Mouse (Mus musculus) liver, embryonic 16.5 days (tissue): Measurements from ENCODE around the gene Dapk3. TPM values are rescaled to one million over a fixed set of nuclear protein-coding genes. Genes with fewer than 3 reads are reported as not detected.
"Not testable (repeated sequence)": the region's sequence is repeated elsewhere in the genome, so short reads cannot be mapped to it uniquely, and the experiment has no call there.

Source experiments
- ATAC-seq: fragments of 200-750 bp; cut with Nextera tagmentation; 2 replicates; pipeline ENCODE4 v1.8.0; 2017; ENCODE audit warnings: low read depth, mild to moderate bottlenecking, moderate number of reproducible peaks, moderate library complexity
- H3K27ac ChIP-seq: fragments of 300-500 bp; sonication (generic); 2 replicates; pipeline ENCODE4 v1.5.1; 2014; ENCODE audit warnings: mild to moderate bottlenecking, low read length
- H3K27me3 ChIP-seq: fragments of 300-500 bp; sonication (generic); 2 replicates; pipeline ENCODE4 v1.6.1; 2014; ENCODE audit warnings: low read depth, low read length, mixed read lengths; ENCODE audit not compliant: control insufficient read depth, insufficient read depth
- H3K36me3 ChIP-seq: fragments of 300-500 bp; sonication (generic); 2 replicates; pipeline ENCODE4 v1.6.1; 2014; ENCODE audit warnings: mild to moderate bottlenecking; ENCODE audit not compliant: control insufficient read depth, insufficient read depth
- H3K4me1 ChIP-seq: fragments of 300-500 bp; sonication (generic); 2 replicates; pipeline ENCODE4 v1.6.1; 2014; ENCODE audit warnings: low read depth, low read length, mixed read lengths; ENCODE audit not compliant: control insufficient read depth
- H3K4me2 ChIP-seq: fragments of 300-500 bp; sonication (generic); 2 replicates; pipeline ENCODE4 v1.6.1; 2014; ENCODE audit warnings: low read depth, low read length, mixed read lengths
- H3K4me3 ChIP-seq: fragments of 300-500 bp; sonication (generic); 2 replicates; pipeline ENCODE4 v1.5.1; 2014; ENCODE audit warnings: low read depth, mild to moderate bottlenecking, low read length
- H3K9ac ChIP-seq: fragments of 300-500 bp; sonication (generic); 2 replicates; pipeline ENCODE4 v1.6.1; 2014; ENCODE audit warnings: low read depth, low read length
- H3K9me3 ChIP-seq: fragments of 300-500 bp; sonication (generic); replicated peaks from 2 replicates; pipeline ENCODE4 v1.6.1; 2016; ENCODE audit warnings: low read length; ENCODE audit not compliant: control insufficient read depth
- WGBS: fragments of 180-500 bp; shearing (Covaris S2); extraction: QIAGEN DNeasy Blood & Tissue Kit; methylation state at CpG from one replicate; pipeline ENCODE4 v1.1.7; 2014; ENCODE audit not compliant: insufficient replicate concordance; 5-methylcytosine and 5-hydroxymethylcytosine counted together
- polyA plus RNA-seq: library from polyadenylated mRNA; unstranded; fragments of >200 nt; fragmentation: Nextera tagmentation; extraction: Ambion mirVana; gene quantifications from 2 replicates; pipeline ENCODE4 v1.2.1, GENCODE M21; 2015

Gene Dapk3
- polyA plus RNA-seq, 1 experiment from 2014 or later = 12.2 TPM

DNA sequence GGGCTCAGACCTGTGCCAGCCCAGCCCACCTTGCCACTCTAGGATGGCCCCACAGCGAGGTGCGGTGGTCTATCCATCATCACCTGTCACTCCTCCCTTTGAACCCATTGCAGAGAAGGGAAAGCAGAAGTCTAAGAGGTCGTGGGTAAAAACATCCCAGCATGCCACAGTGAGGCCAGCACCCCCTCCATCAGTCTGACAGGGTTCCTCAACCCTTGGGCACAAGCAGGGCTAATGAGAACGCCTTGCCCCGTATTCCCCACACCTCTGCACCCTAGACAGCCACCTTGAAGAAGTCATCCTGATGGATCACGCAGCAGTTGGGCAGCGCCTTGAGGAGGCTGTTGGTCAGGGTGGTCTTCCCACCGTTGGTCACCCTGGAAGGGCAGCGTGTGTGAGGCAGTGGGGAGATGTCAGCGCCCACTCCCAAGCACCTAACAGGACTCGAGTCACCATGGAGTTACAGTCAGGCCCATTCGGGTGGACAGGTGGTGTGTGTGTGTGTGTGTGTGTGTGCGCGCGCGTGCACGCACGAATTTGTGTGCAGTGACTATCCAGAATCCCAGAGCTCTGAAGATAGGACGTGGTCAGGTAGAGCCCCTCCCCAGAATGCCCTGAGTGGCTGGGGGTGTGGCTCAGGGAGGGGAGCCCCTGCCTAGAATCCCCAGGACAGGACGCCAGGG is 17.9 kb downstream of the Dapk3 start:
- Histone ChIP-seq H3K4me1 (peaks cover 10% of the 10 kb centered on the region), H3K9me3 (no peaks in the 10 kb centered on the region), H3K27ac (no peak overlapping the region), H3K36me3 (no peaks in the 10 kb centered on the region), H3K9ac (no peak overlapping the region), H3K4me3 (no peak overlapping the region), H3K27me3 (peaks cover 30% of the 10 kb centered on the region), H3K4me2 (no peak overlapping the region)
- ATAC-seq = no peak
- 63% methylated on average over 20 of the region's 20 CpGs for WGBS

DNA sequence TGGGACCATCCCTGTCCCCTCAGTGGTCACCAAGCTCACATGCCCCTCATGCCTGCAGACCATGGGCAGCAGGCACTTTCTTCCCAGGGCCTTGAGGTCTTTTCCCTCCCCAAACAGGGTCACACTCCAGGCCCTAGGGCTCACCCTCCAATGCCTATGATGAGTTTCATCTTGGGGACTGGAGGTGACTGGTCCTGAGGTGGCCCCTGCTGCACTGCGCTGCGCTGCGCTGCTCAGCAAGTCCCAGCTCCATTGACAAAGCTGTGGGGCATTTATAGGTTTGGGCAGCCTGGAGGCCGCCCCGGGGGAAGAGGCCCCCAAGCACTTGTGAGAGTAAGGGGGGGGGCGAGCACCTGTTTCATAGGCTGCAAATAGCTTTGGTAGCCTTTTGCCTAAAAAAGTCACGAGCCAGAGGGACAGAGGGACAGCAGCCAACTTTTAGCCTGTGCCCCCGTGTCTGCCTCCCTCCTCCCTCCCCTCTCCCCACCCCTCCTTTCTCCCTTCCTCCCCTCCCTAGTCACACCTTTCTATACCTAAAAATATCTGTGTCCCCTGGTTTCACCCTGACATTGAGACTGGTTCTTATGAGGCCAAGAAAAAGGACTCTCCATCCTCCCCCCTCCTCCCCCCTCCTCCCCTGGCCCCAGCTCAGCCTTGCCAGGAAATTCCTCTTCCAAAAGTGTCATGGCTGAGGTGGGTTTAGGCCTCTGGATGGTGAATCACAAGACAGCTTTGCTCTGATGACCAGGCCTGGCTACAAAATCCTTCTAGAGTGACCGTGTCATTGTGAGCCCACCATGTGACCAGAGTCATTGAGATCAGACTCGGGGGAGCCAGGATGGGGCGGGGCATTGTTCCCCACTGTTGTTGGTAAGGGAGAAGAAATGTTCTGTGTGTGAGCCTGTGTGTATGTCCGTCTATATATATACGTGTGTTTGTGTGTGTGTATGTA is 19.3 kb downstream of the Dapk3 start, which contains the start of gene Nmrk2:
Gene Nmrk2, minus strand, starts transcription at position 245 of the 952 bp plus-strand sequence.
- Histone ChIP-seq H3K4me3 (no peak within 1 kb of the TSS), H3K9ac (no peak within 1 kb of the TSS), H3K36me3 (no peaks in the 10 kb centered on the region), H3K4me2 (no peak within 1 kb of the TSS), H3K27me3 (peaks cover 17% of the 10 kb centered on the region), H3K9me3 (no peaks in the 10 kb centered on the region), H3K4me1 (peaks cover 10% of the 10 kb centered on the region), H3K27ac (no peak within 1 kb of the TSS)
- WGBS = 64% methylated on average over 13 of the region's 13 CpGs
- ATAC-seq = no peak

DNA sequence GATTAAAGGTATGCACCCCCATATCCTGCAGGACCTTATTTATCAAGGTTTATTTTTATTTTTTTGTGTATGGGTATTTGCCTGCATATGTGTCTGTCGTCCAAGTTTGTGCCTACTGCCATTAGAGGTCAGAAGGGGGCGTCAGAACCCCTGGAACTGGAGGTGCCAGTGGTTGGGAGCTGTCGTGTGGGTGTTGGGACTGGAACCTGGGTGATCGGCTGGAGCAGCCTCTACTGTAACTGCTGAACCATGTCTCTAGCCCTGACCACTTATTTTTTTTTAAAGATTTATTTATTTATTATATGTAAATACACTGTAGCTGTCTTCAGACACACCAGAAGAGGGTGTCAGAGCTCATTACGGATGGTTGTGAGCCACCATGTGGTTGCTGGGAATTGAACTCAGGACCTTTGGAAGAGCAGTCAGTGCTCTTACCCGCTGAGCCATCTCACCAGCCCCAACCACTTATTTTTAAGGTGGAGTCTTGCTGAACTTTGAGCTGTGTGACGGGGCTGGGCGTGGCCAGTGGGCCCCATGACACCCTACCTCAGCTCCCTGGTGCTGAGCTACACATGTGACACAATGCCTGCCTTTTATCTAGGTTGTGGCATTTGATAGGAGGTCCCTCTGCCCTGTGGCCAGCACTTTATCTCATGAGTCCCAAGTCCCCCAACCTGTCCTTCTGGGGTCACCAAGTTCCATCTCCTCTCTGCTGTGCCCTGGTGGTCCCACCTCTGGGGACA is 20.3 kb downstream of the Dapk3 start:
- Histone ChIP-seq H3K27ac (no peak overlapping the region), H3K27me3 (peaks cover 12% of the 10 kb centered on the region)

DNA sequence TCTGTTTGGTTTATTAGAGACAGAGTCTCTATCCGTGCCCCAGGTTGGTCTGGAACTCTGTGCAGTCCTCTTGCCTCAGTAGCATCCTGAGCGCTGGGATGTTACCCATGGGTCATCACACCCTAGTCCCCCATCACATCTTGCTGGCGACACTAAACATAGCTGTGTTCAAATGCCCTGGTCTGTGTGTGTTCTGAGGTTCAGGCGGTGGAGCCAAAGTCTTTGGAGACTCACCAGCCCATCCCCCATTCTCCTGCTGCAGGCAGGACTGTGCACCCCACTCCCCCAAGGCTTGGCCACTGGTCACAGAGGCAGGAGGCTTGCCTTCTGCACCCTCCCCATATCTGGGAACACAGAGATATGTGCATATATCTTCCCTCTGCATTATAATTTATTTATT is 21.3 kb downstream of the Dapk3 start:
- peaks cover 10% of the 10 kb centered on the region for H3K4me1 ChIP-seq
- H3K9ac ChIP-seq = no peak overlapping the region
- H3K27me3 ChIP-seq = peaks cover 8% of the 10 kb centered on the region
- no peaks in the 10 kb centered on the region for H3K36me3 ChIP-seq
- H3K27ac ChIP-seq = no peak overlapping the region
- no peaks in the 10 kb centered on the region for H3K9me3 ChIP-seq
- H3K4me2 ChIP-seq = no peak overlapping the region
- H3K4me3 ChIP-seq = no peak overlapping the region
- no peak for ATAC-seq
- WGBS = 69% methylated on average over 4 of the region's 4 CpGs

More for the DNA sequence above, 20.3 kb downstream of the Dapk3 start:
- 32% methylated on average over 8 of the region's 8 CpGs for WGBS
- Histone ChIP-seq H3K4me2 (no peak overlapping the region), H3K9me3 (no peaks in the 10 kb centered on the region), H3K4me1 (peaks cover 10% of the 10 kb centered on the region), H3K4me3 (no peak overlapping the region), H3K36me3 (no peaks in the 10 kb centered on the region), H3K9ac (no peak overlapping the region)
- ATAC-seq = peak; percentile 80

DNA sequence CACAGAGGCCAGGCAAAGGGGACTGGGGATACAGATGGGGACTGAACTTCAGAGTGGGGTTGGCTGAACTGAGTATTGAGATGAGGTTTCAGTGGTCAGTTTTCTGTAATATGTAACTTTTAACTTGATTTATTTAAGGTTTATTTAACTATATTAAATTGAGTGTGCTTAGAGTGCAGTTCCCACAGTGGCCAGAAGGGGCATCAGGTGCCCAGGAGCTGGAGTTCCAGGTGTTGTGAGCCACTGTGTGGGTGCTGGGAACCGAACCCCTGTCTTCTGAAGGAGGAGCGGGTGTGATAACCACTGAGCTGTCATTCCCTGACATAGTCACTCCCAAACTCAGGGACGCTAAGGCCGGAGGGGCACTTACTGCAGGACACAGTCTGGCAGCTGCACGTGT is 27.3 kb downstream of the Dapk3 start:
- Histone ChIP-seq H3K36me3 (no peaks in the 10 kb centered on the region), H3K4me1 (no peaks in the 10 kb centered on the region), H3K27me3 (no peaks in the 10 kb centered on the region; the same call in 1 of the 2 replicates), H3K4me2 (no peak overlapping the region), H3K9me3 (no peaks in the 10 kb centered on the region; the same call in 1 of the 2 replicates), H3K27ac (no peak overlapping the region), H3K9ac (no peak overlapping the region), H3K4me3 (no peak overlapping the region)
- WGBS = 82% methylated on average over 5 of the region's 5 CpGs
- no peak for ATAC-seq

DNA sequence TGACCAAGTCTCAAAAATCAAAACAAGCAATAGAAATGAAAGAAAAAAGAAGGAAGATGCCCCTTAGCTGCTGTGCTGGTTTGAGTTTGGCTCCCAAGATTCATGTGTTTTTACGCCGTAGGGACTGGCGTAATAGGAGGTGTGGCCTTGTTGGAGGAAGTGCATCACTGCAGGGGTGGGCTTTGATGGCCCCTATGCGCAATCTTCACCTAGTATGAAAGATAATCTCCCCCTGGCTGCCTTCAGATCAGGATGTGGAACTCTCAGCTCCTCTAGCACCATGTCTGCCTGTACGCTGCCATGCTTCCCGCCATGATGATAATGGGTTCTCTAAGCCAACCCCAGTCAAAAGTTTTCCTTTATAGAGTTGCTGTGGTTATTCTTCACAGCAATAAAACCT is 33.5 kb downstream of the Dapk3 start:
- H3K4me1 ChIP-seq = no peaks in the 10 kb centered on the region
- H3K27ac ChIP-seq = no peak overlapping the region
- WGBS = 67% methylated on average over 6 of the region's 6 CpGs
- no peaks in the 10 kb centered on the region for H3K36me3 ChIP-seq
- H3K27me3 ChIP-seq = no peaks in the 10 kb centered on the region; the same call in 1 of the 2 replicates
- no peak overlapping the region for H3K4me2 ChIP-seq
- H3K4me3 ChIP-seq = no peak overlapping the region
- no peak for ATAC-seq
- no peaks in the 10 kb centered on the region for H3K9me3 ChIP-seq
- no peak overlapping the region for H3K9ac ChIP-seq

DNA sequence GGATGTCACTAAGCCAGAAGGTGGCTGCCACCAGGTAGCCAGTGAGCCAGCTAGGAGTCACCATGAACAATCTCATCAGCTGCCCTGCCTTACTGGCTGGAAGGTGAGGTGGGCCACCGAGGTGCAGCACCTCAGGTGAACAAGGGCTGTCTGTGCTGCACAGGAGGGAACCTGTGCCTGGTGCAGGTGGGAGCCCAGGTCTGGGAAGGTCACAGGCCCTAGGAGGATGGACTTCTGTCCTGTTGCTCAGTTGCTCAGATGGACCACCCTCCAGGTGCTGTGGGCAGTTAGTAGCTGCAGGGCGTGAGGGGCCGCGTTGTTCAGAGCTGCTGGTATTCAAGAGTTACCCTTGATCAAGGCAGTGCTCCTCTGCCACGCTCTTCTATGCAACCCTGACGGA is 34.0 kb downstream of the Dapk3 start:
- H3K4me1 ChIP-seq = peaks cover 4% of the 10 kb centered on the region; the same call in 1 of the 2 replicates
- no peaks in the 10 kb centered on the region; the same call in 1 of the 2 replicates for H3K27me3 ChIP-seq
- no peaks in the 10 kb centered on the region for H3K36me3 ChIP-seq
- WGBS = 67% methylated on average over 6 of the region's 6 CpGs
- H3K27ac ChIP-seq = no peak overlapping the region
- H3K9ac ChIP-seq = no peak overlapping the region
- H3K9me3 ChIP-seq = no peaks in the 10 kb centered on the region
- H3K4me3 ChIP-seq = no peak overlapping the region
- no peak overlapping the region for H3K4me2 ChIP-seq
- ATAC-seq = no peak

DNA sequence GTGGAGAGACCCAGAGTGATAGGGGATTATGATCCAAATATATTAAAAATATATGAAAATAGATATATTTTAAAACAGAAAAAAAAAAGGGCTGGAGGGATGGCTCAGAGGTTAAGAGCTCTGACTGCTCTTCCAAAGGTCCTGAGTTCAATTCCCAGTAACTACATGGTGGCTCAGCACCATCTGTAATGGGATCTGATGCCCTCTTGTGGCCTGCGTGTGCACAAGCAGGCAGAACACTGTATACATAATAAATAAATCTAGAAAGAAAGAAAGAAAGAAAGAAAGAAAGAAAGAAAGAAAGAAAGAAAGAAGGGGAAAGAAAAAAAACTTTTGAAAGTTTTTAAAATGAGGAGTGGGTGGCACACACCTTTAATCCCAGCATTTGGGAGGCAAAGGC is 34.5 kb downstream of the Dapk3 start:
- H3K4me3 ChIP-seq, H3K9me3 ChIP-seq, H3K27ac ChIP-seq, H3K4me1 ChIP-seq, ATAC-seq, H3K36me3 ChIP-seq, H3K27me3 ChIP-seq, H3K9ac ChIP-seq, H3K4me2 ChIP-seq: not testable (repeated sequence)
- 0% methylated on average over 1 of the region's 1 CpGs for WGBS
